Mouse (Mus musculus) testis, postnatal 14 days (tissue): ENCODE measurements at regions not wholly inside any gene's neighbourhood (a gene's known extent, or its start where the extent isn't known, plus 50 kb on each side); places are given as distances from the start of the nearest gene placed in this dataset.

Experiments
- DNase-seq: peaks from one replicate; pipeline ENCODE4 v3.0.0; 2021; ENCODE audit warnings: low spot score

DNA sequence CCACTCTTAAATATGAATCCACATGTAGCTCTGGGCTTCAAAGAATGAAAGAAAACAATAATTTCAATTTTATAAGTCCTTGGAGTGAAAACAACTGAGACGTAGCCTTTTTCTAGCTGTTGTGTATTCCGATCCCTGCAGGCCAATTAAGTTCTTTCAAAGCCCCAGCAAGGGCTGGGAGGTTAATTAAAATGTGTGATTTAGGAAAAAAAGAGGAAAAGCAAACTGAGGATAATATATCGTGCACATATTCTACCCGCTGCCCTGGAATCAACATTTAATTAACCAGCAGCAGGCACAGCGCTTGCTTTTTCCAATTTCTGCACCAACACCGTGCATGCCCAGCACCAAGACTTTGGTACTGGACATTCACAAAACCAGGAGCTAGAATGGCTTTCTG lies 167.0 kb downstream of the Nectin3 start:
- no peak for DNase-seq

DNA sequence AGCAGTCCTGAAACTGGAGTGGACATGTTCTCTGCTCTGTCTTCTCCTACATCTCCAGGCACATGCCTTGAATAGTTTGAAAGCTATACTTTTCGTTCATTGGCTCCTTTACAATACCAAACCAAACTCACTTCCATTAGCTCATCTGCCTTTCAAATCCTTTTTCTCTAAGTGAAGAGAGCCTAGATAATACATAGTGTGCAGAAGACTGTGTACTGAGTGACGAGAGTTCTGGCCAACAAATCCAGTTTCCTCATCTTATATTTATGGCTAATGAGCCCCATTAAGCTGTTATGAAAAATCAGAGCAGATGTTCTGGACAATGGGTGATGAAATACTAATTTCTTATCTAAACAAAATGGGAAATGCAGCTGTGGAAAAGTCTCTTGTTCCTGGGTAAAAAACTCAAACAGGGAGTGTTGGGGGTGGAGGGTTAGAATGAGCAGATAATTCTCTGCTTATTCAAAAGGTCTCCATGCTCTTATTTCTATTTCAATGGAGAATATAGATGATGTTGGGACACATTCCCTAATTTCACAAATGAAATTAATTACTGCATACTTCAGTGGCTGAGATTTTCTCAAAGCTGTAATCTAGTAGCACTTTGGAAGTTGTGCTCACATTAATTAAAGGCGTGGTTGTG lies 144.3 kb upstream of the Gm4737 start:
- DNase-seq = no peak

DNA sequence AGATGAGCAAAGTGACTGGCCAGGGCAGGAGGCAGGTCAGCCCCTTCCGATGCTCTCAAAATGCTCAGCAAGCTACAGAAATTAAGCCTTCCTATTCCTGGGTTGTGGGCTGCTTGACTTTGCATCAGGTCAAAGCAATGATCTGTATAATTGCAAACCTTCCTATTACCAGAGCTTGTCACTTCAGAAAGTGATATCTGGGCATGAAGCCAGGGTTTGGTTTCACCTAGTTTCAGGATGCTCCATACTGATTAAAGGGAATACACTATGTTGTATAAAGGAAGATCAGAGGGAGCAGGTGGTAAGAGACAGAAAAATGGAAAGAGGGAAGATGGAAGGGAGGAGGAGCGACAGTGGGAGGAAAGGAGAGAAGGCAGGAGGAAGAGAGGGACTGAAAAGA lies 142.3 kb upstream of the Gm4737 start:
- DNase-seq = no peak

DNA sequence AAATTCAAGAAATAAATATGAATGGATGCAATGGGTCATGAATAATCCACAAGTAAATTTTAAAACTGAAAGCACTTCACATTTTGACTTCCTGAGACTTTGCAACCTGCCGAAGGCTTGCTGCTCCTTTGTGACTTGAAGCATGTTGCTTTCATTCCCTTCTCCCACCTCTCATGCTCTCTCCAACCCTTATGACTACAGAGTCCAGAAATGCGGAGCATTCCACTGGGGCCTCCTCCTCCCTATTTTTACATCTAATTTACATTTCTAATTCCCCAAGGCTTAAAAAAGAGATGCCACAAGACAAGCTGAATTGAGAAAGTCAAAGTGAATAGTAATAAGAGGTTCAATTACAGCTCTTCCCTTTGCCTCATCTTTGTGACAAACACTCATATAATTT lies 141.5 kb upstream of the Gm4737 start:
- DNase-seq = no peak

DNA sequence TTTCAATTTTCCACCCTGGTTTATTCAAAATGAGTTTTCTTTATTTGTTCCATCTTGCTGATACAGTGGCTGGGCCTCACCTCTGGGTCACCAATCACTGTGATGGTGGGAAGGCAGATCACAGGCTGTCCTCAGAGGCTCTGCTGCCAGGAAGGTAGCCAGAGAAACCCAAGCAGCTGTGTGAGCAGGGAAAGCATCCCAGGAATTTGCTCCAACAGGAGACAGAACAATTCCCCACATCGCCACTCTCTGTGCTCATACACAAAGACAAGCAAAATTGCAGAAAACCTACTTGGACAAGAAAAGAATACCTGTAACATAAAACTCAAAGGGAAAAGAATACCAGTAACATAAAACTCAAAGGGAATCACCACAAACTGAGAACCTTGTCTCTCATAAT lies 139.0 kb upstream of the Gm4737 start:
- DNase-seq = no peak

DNA sequence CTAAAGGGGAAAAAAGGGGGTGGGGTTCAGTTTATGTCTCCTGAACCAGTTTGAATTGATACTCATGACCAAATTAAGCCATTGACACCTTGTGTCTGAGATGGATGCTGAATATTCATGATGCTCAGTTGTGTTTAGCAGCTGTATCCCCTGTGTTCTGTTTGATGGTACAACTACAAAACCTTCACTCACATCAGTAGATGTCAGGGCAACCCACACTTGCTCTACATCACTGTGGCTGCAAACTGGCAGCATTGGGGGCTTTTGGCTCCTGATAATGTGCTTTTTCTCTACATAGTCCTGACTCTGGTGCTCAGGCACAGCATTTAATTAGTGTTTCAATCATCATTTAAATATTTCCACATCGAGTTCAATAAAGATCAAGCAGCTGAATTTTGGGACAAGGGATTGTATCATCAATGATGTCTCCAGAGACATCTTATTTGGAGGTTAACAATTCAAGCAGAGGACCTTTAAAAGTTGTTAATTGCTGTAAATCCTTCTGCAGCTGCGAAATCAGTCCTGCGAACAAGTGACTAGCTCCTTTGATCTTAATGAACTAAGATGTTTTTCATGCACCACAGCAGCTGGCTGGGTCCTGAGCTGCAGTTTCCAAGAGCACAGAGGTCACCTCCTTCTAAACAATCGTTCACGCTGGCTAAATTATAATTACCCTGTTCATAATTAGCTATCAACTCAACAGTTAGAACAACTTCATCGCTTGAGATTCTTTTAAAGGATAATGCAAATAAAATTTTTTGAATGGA lies 136.4 kb upstream of the Gm4737 start:
- DNase-seq = no peak

DNA sequence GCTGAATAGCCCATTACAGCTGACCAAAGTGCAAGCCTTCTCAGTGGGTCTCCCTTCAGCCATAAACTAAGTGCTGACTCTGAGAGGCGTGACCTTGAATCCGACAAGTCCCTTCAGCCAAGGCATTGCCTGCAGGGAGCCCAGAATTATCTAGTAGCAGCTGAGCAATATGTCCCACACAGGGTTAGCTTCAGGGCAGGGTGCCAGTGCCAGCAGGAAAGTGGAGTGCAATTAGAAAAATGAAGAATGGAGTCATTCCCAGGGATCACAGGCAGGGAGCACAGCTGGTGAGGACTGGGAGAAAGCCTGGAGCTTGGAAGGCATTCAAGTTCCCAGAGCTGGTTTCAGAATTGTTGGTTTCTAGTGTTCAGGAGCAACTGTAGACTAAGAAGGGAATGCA lies 135.3 kb upstream of the Gm4737 start:
- peak; percentile 8 for DNase-seq

DNA sequence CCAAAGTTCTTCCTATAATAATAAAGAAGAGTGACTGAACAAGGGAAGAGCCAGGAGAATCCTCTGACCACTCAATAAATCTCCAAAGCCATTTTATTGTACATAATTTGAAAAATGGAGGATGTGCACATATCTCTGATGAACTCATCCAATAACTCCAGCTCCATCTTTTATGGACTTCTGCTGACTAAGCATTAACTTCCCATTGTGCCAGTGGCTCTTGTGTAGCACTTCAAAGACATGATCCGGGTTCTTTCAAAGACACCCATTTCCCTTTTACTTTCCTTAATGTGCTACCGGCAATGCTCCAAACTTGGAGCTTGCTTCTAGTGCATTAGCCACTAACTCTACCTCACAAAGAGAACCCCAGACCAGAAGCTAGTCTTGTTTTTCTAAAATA lies 112.7 kb upstream of the Gm4737 start:
- no peak for DNase-seq

DNA sequence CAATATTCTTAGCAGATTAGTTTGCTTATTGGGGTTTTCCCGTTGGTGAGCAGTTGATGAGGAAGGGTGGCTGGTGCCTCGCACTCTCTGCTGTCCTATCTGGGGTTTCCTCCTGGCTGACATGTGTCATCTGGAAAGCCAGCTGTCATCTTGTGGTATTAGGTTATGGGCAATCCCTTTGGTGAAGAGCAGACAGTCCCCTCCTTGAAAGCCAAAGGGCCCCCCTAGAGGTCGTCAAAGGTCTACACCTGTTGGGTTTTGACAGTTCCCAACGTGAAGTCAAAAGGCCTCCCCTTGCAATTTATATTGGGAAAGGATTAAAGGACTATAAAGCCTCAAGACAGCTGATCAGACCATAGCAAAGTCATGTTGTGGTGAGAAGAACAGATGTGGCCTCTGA lies 96.8 kb upstream of the Gm4737 start:
- DNase-seq = no peak

DNA sequence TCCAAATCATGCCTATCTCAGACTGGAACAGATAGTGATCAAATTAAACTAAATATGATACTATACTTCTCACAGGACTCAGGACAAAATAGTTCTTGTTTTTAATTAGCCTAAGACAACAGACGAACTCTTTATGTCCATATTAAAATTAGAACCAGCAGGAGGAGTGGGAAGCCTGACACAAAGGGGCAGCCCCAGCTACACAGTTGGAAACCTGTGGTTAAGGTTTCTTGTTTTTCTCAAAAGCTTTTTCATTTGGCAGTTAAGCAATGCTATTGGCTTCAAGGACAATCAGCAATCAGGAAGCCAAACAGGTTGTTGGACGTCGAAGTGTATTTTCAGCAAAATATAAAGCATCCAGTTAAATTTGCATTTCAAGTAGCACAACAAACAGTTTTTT lies 96.1 kb upstream of the Gm4737 start:
- DNase-seq = no peak

DNA sequence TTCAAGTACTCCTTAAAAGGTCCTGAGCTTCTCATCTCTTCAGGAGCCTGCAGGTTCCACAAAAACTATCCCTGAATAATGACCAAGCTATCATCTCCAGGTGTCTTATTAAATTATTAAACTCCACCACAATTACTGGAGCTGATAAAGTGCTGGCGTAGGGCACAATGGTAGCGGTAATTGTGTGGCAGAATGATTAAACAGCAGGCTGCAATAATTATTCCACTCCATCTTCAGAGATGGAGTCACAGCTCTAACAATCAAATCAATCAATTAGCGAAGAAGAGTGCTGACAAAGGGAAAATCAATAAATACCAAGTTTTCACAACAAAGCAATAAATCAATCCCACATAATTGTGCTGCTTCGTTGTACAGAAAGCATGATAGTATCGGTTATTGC lies 90.7 kb upstream of the Gm4737 start:
- DNase-seq = no peak

DNA sequence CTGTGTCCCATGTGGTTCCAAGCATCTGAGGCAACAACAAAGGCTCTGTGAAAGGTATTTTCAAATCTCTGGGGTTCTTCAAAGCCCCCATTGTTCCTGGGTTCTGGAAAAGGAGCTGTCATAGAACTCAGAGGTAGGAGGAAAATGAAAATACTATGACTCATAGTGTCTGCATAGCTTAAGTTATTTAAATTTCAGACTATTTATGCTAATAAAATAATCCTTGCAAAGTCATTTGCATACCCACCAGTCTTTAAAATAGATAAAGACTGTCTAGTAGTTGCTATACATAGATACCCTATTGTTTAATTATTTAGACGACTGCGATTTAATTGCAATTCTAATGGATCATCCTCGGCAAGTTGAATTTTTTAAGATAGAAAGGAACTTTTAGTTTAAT lies 73.9 kb upstream of the Gm4737 start:
- DNase-seq = no peak

DNA sequence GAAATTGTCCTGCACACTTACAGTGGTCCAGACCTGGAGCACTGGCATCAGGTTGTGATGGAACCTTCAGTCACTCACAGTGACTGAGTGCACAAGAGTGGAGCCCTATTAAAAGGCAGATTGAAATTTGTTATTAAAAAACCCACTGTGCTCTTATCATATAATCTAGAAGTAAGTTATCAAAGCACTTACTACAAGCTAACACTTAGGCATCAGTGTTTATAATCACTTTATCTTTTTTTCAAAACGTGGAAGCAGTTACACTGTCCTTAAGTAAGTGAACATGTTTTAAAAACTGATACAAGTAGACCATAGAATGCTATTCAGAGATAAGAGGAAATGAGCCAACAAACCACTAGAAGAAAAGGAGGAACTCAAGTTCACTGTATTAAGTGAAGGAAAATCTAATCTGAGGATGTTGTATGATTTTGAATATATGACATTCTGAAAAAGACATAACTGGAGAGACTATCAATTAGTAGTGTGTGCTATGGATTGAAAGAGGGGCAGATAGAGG lies 68.3 kb upstream of the Gm4737 start:
- no peak for DNase-seq

DNA sequence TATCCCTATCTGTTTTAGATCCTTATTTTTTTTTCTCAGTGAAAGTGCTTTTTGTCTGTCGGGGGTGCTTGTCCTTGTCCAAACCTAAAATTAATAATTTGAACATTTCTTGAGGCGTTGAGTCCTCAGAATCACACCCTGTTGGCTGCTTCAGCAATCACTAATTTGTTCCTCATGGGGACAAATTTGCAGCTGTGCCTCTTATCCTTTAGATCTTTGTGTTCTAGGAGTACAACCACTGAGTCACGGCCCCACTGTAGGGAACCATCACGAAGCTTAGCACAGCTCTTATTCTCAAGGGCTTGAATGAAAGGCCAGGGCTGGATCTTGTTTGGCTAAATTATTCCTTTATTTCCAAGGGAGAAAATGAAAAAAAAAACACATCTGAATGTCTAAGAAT lies 57.6 kb upstream of the Gm4737 start:
- no peak for DNase-seq

DNA sequence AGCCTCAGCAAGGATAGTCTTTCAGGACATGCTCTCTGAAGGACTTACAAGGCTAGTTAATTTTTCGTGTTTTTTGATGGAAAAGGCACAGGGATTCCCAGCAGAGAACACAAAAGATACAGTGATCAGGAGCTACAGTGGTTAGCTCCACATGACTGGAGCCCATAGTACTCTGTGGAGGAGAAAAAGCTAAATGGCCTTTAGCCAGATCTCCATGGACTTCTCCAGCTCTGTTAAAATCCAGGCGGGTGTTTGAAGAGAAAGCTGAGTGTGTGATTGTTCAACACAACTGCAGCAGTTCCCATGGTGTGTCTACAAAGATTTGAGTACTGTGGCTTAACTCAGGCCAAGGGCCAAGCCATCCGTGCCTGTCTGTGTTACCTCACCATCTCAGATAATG lies 57.0 kb upstream of the Gm4737 start:
- no peak for DNase-seq

DNA sequence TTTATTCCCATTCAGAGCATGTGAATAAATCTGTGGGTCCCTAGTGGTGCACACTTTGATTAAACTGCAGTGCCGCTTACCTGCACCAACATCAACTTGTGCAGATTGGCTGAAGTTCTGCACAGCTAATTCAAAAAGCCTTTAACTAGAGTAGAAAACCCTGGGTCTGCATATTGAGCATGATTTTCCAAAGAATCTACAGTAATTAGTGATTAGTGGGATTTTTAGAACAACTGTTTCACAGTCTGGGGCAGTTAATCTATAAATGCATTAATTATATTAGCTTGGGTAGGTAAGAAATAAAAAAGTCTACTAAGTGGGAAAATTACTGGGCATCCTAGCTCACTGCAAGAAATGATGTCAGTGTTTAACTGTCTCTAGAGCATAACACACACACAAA lies 50.2 kb upstream of the Gm4737 start:
- no peak for DNase-seq
